Mouse (Mus musculus) kidney, postnatal 36 days (tissue): ENCODE measurements around the gene Acot8.
"Not testable (repeated sequence)": the region's sequence is repeated elsewhere in the genome, so short reads cannot be mapped to it uniquely, and the experiment has no call there.

Experiments used
- DNase-seq, 2 experiments: peaks; one replicate each; pipeline ENCODE4 v3.0.0; 2021 to 2022; ENCODE audit warnings: mixed read lengths in 2 of 2

The Acot8 gene

DNA sequence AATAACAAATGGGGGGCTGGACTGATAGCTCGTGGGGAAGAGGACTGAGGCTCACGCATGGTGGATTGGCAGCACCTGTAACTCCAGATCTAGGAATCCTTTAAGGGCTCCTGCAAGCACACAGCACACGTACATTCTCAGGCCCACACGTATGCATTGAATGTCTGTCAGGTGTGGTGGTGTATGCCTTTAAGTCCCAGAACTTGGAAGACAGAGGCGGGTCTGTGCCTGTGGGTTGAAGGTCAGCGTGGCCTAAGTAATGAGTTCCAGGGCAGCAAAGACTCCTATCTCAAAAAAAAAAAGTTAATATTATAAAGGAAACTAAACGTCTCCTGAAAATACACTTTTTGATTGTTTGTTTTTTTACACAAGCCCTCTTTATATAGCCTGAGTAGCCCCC, 1.9 kb upstream of the Acot8 start:
- peak; percentile 48 to 55 for DNase-seq

- DNase-seq = no peak
Measured at GRCm38 (mm10) chr2:164805332-164805718, 643 bp upstream of the Acot8 start.

GRCm38 (mm10) chr2:164803921-164804313, 765 bp downstream of the Acot8 start:
- DNase-seq = no peak

DNA sequence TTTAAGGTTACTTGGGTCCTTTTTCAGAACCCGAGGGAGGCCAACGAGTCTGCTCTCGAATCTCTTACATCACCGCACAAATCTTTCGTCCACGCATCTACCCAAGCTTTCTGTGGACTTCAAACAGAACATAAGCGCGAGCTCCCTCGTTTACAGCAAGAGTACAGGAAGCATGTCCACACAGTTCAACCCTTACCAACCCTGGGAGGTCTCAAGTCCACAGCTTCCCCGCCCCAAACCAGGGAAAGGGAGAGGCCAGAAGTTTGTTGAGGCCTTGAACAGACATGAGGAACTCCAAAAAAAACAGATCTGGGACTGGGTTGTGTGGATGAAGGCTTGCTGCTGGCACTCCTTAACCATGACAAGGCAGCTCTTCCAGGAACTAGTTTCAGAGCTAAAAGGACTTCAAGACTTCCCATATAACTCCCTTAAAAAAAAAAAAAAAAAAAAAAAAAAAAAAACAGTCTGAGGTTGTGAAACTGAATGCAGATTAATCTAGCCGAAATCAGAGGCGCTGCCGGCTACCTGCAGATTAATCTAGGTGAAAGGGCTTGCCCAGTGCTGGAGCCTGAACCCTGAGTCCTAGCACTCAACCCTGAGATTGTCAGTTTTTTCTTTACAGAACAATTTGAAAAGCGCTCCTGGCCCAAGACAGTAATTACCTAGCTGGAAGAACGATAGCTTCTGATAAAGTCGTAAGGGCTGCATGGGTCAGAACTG, 1.3 kb downstream of the Acot8 start:
- DNase-seq = peak; percentile 45 to 48

- peak in 1 of 2 experiments; percentile 58 for DNase-seq
Measured at GRCm38 (mm10) chr2:164800252-164801004, 4.3 kb downstream of the Acot8 start.

DNA sequence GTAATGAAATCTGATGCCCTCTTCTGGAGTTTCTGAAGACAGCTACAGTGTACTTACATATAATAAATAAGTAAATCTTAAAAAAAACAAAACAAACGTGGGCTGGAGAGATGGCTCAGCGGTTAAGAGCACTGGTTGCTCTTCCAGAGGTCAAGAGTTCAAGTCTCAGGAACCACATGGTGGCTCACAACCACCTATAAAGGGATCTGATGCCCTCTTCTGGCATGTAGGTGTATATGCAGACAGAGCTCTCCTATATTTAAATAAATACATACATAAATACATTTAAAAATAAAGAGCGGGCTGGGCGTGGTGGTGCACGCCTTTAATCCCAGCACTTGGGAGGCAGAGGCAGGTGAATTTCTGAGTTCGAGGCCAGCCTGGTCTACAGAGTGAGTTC, 6.1 kb downstream of the Acot8 start:
- DNase-seq = not testable (repeated sequence)

DNA sequence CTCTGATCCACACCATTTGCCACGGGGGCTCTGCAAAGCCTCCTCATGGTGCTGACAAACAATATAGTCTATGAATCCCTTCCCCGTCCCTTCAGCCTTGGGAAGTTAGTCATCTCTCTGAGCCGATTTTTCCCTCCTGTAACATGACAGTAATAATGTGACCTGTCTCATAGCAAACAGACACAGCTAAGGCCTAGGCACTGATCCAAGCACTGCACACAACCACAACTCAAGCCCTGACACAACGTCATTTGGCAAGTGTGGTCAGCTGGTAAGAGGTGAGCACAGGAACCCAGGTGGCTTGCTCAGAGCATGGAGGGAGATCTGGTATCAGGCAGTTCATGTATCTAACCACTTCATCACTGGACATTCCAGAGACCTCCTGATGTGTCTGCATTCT, 8.8 kb downstream of the Acot8 start:
- no peak for DNase-seq

DNA sequence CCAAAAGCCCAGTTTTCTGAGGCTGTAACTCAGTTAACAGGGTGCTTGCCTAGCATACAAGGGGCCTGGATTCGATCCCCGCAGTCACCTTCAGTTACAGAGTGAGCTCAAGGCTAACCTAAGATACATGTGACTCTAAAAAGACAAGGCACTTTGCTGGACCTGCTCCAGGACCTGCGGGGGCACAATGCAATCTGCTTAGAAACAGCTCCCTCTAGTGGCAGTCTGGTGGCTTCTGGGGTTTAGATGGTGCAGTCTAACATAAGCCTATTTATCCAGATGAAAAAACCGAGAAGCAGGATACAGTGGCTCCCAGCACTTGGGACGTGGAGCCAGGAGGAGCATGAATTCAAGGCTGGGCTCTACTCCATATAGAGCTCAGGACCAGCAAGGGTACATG, 10.4 kb downstream of the Acot8 start:
- peak; percentile 94 to 95 for DNase-seq

DNA sequence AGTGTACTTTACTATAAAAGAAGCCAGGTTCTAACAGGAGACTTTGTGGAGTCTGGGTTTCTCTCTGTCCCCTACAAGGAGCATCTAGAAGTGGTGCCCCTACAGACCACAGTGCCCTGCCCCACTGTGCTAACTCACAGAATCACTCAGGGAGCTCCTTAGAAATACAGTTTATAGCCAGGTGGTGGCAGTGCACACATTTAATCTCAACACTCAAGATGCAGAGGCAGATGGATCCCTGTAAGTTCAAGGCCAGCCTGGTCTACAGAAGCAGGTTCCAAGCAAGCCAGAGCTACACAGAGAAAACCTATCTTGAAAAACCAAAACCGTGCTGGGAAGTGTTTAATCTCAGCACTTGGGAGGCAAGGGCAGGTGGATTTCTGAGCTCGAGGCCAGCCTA, 10.9 kb downstream of the Acot8 start:
- no peak for DNase-seq

DNA sequence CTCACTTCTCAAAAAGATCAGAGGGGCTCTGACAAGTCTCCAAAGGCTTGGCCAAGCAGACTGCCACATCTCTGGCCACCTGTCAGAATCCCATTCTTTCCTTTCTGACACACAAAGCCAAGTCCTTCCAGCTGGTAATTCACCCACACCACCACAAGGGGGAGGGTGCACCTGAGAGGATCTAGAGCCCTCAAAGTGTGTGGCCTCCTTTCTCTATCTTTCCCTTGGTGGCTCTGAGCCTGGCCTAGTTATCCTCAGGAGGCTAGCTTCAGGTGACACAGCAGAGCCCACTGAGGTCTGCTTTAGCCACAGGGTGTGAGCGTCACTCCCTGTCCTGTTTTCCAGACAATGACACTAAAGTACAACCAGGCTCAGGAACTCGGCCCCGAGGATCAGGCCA, 11.4 kb downstream of the Acot8 start:
- peak; percentile 63 to 83 for DNase-seq

DNA sequence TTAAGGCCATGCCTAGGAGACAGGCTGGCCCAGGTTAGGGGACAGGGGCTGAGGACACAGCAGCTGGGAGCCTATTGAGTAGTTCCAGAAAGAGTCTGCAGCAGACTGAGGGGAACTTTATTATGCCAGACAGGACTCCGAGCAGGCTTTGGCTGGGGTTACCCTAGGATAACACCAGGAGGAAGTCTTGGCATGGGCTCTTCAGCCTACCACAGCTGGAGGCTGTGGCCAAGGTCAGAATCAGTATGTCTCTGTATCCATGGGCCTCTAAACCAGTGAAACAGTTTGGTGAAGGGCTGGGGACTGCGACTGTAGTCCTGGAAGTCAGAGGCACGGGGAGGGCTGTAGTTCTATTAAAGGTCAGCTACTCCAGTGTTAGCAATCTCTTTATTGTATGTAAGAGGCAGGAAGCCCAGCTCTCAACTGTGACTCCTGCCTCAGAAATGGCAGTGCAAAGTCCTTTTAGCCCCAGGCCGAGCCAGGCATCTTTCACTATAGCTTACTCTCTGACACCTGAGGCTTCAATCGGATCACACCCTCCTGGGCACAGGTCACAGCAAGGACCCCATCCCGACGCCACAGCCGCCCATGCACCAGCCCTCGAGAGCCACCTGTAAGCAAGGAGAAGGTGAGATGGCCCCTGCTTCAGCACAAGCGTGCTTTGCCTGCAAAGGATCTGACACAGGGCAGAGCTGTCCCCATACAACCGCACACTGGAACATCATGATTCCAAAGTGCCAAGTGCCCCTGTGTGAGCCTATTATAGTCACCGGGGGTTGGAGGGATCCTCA, 12.1 kb downstream of the Acot8 start:
- no peak for DNase-seq

- DNase-seq = no peak
Measured at GRCm38 (mm10) chr2:164791841-164792261, 12.8 kb downstream of the Acot8 start.

DNA sequence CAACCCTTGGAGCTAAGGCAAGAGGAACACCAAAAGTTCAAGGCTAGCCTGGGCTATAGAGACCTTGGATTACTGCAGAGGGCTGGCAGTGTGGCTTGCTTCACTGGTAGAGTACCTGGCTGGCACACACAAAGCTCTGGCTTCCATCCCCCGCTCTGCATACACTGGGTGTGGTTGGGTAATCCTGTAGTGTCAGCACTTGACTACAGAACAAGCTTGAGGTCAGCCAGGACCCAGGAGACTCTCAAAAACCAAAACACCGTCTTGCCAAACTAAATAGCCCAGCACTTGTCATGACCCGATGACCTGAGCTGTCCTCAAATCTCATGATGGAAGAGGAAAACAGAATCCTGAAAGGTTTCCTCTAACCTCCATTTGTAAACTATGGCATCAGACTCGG, 14.2 kb downstream of the Acot8 start:
- peak; percentile 44 to 52 for DNase-seq

DNA sequence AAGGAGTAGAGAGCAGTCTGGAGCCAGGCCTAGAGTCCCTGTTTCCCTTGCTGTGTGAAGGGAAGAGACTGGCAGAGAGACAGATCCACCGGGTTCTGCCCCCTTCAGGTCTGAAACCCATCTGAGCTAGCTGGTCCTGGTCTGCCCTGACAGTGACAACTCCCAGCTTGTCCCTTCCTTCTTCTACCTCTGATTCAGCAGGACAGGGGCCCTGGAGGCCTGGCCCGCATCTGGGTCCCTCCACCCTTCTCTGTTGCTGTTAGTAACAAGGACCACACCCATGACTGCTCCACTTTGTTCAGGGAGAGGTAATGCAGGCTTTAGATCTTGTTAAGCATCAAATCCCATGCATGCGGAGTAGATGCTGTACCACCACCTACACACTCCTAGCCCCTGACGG, 16.3 kb downstream of the Acot8 start:
- DNase-seq = no peak

DNA sequence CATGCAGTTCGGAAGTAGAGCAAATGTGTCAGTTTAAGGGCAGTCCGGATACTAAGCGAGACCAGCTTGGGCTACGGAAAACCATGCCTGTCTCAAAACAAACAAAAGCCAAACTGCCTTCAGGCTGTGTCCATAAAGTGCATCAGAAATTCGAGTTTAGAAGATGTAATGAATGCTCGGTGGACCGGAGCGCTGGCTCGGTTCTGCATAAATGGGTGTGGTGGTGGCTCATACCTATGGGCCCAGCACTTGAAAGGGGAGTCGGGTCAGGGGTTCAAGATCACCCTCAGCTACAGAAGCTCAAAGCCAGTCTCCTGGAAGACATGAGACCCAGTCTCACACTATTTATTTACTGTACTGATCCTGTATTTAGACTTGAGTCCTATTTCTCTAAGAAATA, 16.9 kb downstream of the Acot8 start:
- no peak for DNase-seq

DNA sequence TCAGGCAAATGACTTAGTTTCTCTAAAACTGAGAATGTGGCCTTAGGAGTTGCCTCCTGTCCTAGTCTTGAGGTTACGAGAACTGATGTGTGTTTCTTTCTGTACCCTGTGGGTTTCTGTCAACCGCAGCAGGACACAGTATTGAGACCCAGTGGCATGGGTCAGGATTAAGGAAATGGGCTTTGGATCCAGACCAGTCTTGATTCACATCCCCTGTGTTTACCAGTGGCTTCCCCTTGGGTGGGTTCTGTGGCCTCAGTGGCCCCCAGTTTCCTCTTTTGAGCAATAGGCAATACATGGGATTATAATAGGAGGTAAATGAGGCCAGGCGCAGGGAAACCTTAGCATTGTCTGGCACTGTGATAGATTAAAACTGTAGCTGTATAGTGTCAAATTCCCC, 17.6 kb downstream of the Acot8 start:
- no peak for DNase-seq

DNA sequence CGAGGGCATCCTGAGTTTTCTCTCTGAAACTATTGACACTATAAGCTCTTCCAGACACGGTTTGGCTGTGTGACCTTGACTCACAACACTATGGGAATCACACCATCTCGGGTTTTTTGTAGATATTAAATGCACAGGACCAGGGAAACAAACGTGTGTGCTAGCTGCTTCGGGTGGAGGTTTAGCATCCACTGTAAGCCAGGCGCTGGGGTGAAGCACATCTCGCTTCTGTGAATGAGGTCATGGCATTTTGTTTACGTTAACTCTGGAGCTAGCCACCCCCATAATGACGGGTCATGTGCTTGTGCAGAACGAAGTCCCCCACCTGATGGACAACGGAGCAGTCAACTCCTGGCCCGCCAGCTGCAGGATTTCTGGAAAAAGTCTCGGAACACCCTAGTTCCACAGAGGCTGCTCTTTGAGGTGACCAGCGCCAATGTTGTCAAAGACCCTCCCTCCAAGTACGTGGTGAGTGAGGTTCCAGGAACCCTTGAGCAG, 18.2 kb downstream of the Acot8 start:
- DNase-seq = no peak

GRCm38 (mm10) chr2:164785481-164786387, 18.9 kb downstream of the Acot8 start, which contains the start of gene Snx21:
TSS of gene Snx21 (plus strand) at chr2:164785823.
- DNase-seq = peak; percentile 95 to 96

- DNase-seq = no peak
Measured at GRCm38 (mm10) chr2:164784869-164785420, 19.7 kb downstream of the Acot8 start.

DNA sequence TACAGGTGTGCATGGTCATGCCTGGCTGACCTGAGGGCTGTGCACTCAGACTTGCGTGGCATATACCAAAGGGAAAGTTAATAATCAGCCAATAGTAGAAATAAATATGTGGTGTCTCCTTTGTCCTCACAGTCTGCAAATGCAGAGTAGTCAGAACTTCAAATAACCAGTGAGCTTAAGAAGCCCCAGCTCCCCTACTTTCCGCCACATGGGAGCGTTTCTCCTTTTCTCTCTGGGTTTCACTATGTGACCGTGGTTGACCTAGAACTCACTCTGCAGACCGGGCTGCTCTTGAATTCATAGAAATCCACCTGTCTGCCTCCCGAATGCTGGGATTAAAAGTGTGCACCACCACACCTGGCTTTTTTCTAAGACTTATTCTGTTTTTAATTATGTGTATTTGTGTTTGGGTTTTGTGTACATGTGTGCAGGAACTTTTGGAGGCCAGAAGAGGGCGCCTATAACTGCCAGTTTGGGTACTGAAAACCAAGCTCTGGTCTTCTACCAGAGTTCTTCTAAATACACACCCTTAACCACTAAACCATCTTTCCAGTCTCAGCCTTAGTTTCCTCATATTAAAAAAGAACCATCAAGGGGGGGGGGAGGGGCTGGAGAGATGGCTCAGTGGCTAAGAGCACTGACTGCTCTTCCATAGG, 20.6 kb downstream of the Acot8 start:
- no peak for DNase-seq

- DNase-seq = no peak
Measured at GRCm38 (mm10) chr2:164781876-164782275, 22.8 kb downstream of the Acot8 start.
